Mouse (Mus musculus): ENCODE measurements around the gene Tmed2. TPM values are rescaled to one million over a fixed set of nuclear protein-coding genes. Genes with fewer than 3 reads are reported as not detected.

The Tmed2 gene
- polyA plus RNA-seq, 1 experiment from 2014 or later, result 321 TPM

- Histone ChIP-seq H3K36me3 (replicated peaks) (no peaks in the 10 kb centered on the region), H3K4me2 (peak overlapping the region; percentile 11; the same call in 1 of the 2 replicates), H3K4me1 (replicated peaks) (peaks cover 27% of the 10 kb centered on the region), H3K27ac (replicated peaks) (no peak overlapping the region), H3K9ac (no peak overlapping the region), H3K9me3 (replicated peaks) (no peaks in the 10 kb centered on the region), H3K4me3 (replicated peaks) (no peak overlapping the region), H3K27me3 (peaks cover 55% of the 10 kb centered on the region)
- ATAC-seq (ENCODE audit: insufficient read depth), result no peak
- WGBS (ENCODE audit: insufficient replicate concordance), result 52% methylated on average over 9 of the region's 9 CpGs
Measured at GRCm38 (mm10) chr5:124528791-124529190, 11.7 kb upstream of the Tmed2 start.

GRCm38 (mm10) chr5:124529191-124529651 is 11.3 kb upstream of the Tmed2 start:
- Histone ChIP-seq H3K4me1 (replicated peaks) (peaks cover 27% of the 10 kb centered on the region), H3K9ac (no peak overlapping the region), H3K27me3 (peaks cover 55% of the 10 kb centered on the region), H3K36me3 (replicated peaks) (no peaks in the 10 kb centered on the region), H3K4me2 (peak overlapping the region; percentile 11; the same call in 1 of the 2 replicates), H3K4me3 (replicated peaks) (no peak overlapping the region), H3K27ac (replicated peaks) (no peak overlapping the region), H3K9me3 (replicated peaks) (no peaks in the 10 kb centered on the region)
- ATAC-seq (ENCODE audit: insufficient read depth), result no peak
- 28% methylated on average over 8 of the region's 8 CpGs for WGBS (ENCODE audit: insufficient replicate concordance)

GRCm38 (mm10) chr5:124529697-124530096 is 10.8 kb upstream of the Tmed2 start:
- no peaks in the 10 kb centered on the region for H3K36me3 ChIP-seq (replicated peaks)
- ATAC-seq (ENCODE audit: insufficient read depth), result no peak
- no peaks in the 10 kb centered on the region for H3K9me3 ChIP-seq (replicated peaks)
- H3K4me1 ChIP-seq (replicated peaks), result peaks cover 31% of the 10 kb centered on the region
- peak overlapping the region; percentile 77; the same call in 1 of the 2 replicates for H3K4me2 ChIP-seq
- WGBS (ENCODE audit: insufficient replicate concordance), result 13% methylated on average over 8 of the region's 8 CpGs
- no peak overlapping the region for H3K9ac ChIP-seq
- no peak overlapping the region for H3K27ac ChIP-seq (replicated peaks)
- H3K27me3 ChIP-seq, result peaks cover 55% of the 10 kb centered on the region
- 0 out of 2 replicates have a peak overlapping the region, but pooled peaks have one; percentile 63 for H3K4me3 ChIP-seq (replicated peaks)

GRCm38 (mm10) chr5:124530655-124531582 is 9.6 kb upstream of the Tmed2 start, which contains the start of gene Rilpl1:
Gene Rilpl1, minus strand, starts transcription at chr5:124531391.
- peaks cover 55% of the 10 kb centered on the region for H3K27me3 ChIP-seq
- H3K9me3 ChIP-seq (replicated peaks), result no peaks in the 10 kb centered on the region
- peaks cover 37% of the 10 kb centered on the region for H3K4me1 ChIP-seq (replicated peaks)
- peak within 1 kb of the TSS; percentile 63 for H3K4me3 ChIP-seq (replicated peaks)
- 1% methylated on average over 93 of the region's 96 CpGs for WGBS (ENCODE audit: insufficient replicate concordance)
- peak within 1 kb of the TSS; percentile 77 for H3K4me2 ChIP-seq
- peak; percentile 33; the same call in 1 of the 2 replicates for ATAC-seq (ENCODE audit: insufficient read depth)
- no peaks in the 10 kb centered on the region for H3K36me3 ChIP-seq (replicated peaks)
- peak within 1 kb of the TSS; percentile 29; the same call in 1 of the 2 replicates for H3K9ac ChIP-seq
- no peak within 1 kb of the TSS for H3K27ac ChIP-seq (replicated peaks)

- 0 out of 2 replicates have a peak overlapping the region, but pooled peaks have one; percentile 29 for H3K9ac ChIP-seq
- WGBS (ENCODE audit: insufficient replicate concordance), result 15% methylated on average over 14 of the region's 14 CpGs
- H3K4me3 ChIP-seq (replicated peaks), result peak overlapping the region; percentile 63
- H3K36me3 ChIP-seq (replicated peaks), result no peaks in the 10 kb centered on the region
- H3K4me1 ChIP-seq (replicated peaks), result peaks cover 38% of the 10 kb centered on the region
- peaks cover 56% of the 10 kb centered on the region for H3K27me3 ChIP-seq
- H3K27ac ChIP-seq (replicated peaks), result no peak overlapping the region
- ATAC-seq (ENCODE audit: insufficient read depth), result no peak
- H3K4me2 ChIP-seq, result peak overlapping the region; percentile 77
- H3K9me3 ChIP-seq (replicated peaks), result no peaks in the 10 kb centered on the region
Measured at GRCm38 (mm10) chr5:124531583-124531930, 8.9 kb upstream of the Tmed2 start.

GRCm38 (mm10) chr5:124532451-124532850 is 8.0 kb upstream of the Tmed2 start:
- ATAC-seq (ENCODE audit: insufficient read depth), result peak; percentile 26; the same call in 1 of the 2 replicates
- Histone ChIP-seq H3K27ac (replicated peaks) (no peak overlapping the region), H3K4me1 (replicated peaks) (peaks cover 44% of the 10 kb centered on the region), H3K4me3 (replicated peaks) (no peak overlapping the region), H3K27me3 (peaks cover 63% of the 10 kb centered on the region), H3K4me2 (no peak overlapping the region; the same call in 1 of the 2 replicates), H3K9me3 (replicated peaks) (no peaks in the 10 kb centered on the region), H3K36me3 (replicated peaks) (no peaks in the 10 kb centered on the region), H3K9ac (no peak overlapping the region)
- 15% methylated on average over 7 of the region's 7 CpGs for WGBS (ENCODE audit: insufficient replicate concordance)

GRCm38 (mm10) chr5:124535016-124535415 is 5.5 kb upstream of the Tmed2 start:
- Histone ChIP-seq H3K9ac (no peak overlapping the region), H3K4me2 (no peak overlapping the region), H3K4me1 (replicated peaks) (peaks cover 53% of the 10 kb centered on the region), H3K27me3 (peaks cover 42% of the 10 kb centered on the region), H3K36me3 (replicated peaks) (no peaks in the 10 kb centered on the region), H3K9me3 (replicated peaks) (no peaks in the 10 kb centered on the region), H3K27ac (replicated peaks) (no peak overlapping the region), H3K4me3 (replicated peaks) (no peak overlapping the region)
- 31% methylated on average over 5 of the region's 5 CpGs for WGBS (ENCODE audit: insufficient replicate concordance)
- ATAC-seq (ENCODE audit: insufficient read depth), result no peak

GRCm38 (mm10) chr5:124536776-124537175 is 3.7 kb upstream of the Tmed2 start:
- no peak for ATAC-seq (ENCODE audit: insufficient read depth)
- H3K4me2 ChIP-seq, result peak overlapping the region; percentile 51
- no peak overlapping the region for H3K9ac ChIP-seq
- no peaks in the 10 kb centered on the region for H3K9me3 ChIP-seq (replicated peaks)
- peaks cover 25% of the 10 kb centered on the region for H3K27me3 ChIP-seq
- WGBS (ENCODE audit: insufficient replicate concordance), result 9% methylated on average over 17 of the region's 17 CpGs
- no peaks in the 10 kb centered on the region for H3K36me3 ChIP-seq (replicated peaks)
- no peak overlapping the region for H3K27ac ChIP-seq (replicated peaks)
- H3K4me3 ChIP-seq (replicated peaks), result peak overlapping the region; percentile 21
- peaks cover 39% of the 10 kb centered on the region for H3K4me1 ChIP-seq (replicated peaks)

- H3K9ac ChIP-seq, result no peak overlapping the region
- WGBS (ENCODE audit: insufficient replicate concordance), result 70% methylated on average over 16 of the region's 16 CpGs
- H3K27me3 ChIP-seq, result 0 out of 2 replicates have a peak, but pooled peaks cover 7% of the 10 kb centered on the region
- H3K36me3 ChIP-seq (replicated peaks), result peaks cover 20% of the 10 kb centered on the region
- no peak overlapping the region for H3K4me3 ChIP-seq (replicated peaks)
- H3K9me3 ChIP-seq (replicated peaks), result no peaks in the 10 kb centered on the region
- peaks cover 49% of the 10 kb centered on the region for H3K4me1 ChIP-seq (replicated peaks)
- H3K27ac ChIP-seq (replicated peaks), result no peak overlapping the region
- ATAC-seq (ENCODE audit: insufficient read depth), result no peak
- H3K4me2 ChIP-seq, result no peak overlapping the region
Measured at GRCm38 (mm10) chr5:124538813-124539792, 1.4 kb upstream of the Tmed2 start.

- Histone ChIP-seq H3K4me1 (replicated peaks) (peaks cover 50% of the 10 kb centered on the region), H3K27me3 (0 out of 2 replicates have a peak, but pooled peaks cover 7% of the 10 kb centered on the region), H3K4me2 (peak overlapping the region; percentile 76), H3K36me3 (replicated peaks) (peaks cover 28% of the 10 kb centered on the region), H3K9me3 (replicated peaks) (no peaks in the 10 kb centered on the region), H3K9ac (peak overlapping the region; percentile 58), H3K27ac (replicated peaks) (peak overlapping the region; percentile 93; the same call in 1 of the 2 replicates), H3K4me3 (replicated peaks) (peak overlapping the region; percentile 97)
- ATAC-seq (ENCODE audit: insufficient read depth), result no peak
- 70% methylated on average over 4 of the region's 4 CpGs for WGBS (ENCODE audit: insufficient replicate concordance)
Measured at GRCm38 (mm10) chr5:124539905-124540304, 590 bp upstream of the Tmed2 start.
